Mouse (Mus musculus): ENCODE data around the gene Phf11d. TPM values are rescaled to one million over a fixed set of nuclear protein-coding genes. Genes with fewer than 3 reads are reported as not detected.
"Not testable (repeated sequence)": the region's sequence is repeated elsewhere in the genome, so short reads cannot be mapped to it uniquely, and the experiment has no call there.

Phf11d gene
- total RNA-seq (2015; ENCODE audit: low replicate concordance), result 3.2 TPM in 1 of 2 replicates, not detected in the other
- total RNA-seq (2017; ENCODE audit: low replicate concordance), result 2.7 and 3.1 TPM in 2 replicates

GRCm38 (mm10) chr14:59365244-59365644 lies at the start of gene Phf11d:
TSS of gene Phf11d (minus strand) at chr14:59365470.
- ATAC-seq (replicated peaks; ENCODE audit: low FRiP score, poor library complexity, severe bottlenecking), result no peak

- ATAC-seq (replicated peaks; ENCODE audit: low FRiP score, poor library complexity, severe bottlenecking), result not testable (repeated sequence)
Observed at GRCm38 (mm10) chr14:59414979-59415378, 49.7 kb upstream of the Phf11d start.

- no peak for ATAC-seq (replicated peaks; ENCODE audit: low FRiP score, poor library complexity, severe bottlenecking)
Observed at GRCm38 (mm10) chr14:59396999-59397398, 31.7 kb upstream of the Phf11d start.

GRCm38 (mm10) chr14:59395281-59395680 lies 30.0 kb upstream of the Phf11d start, which contains the start of gene Phf11c:
TSS of gene Phf11c (minus strand) at chr14:59395381.
- no peak for ATAC-seq (replicated peaks; ENCODE audit: low FRiP score, poor library complexity, severe bottlenecking)

- ATAC-seq (replicated peaks; ENCODE audit: low FRiP score, poor library complexity, severe bottlenecking), result not testable (repeated sequence)
Observed at GRCm38 (mm10) chr14:59390181-59390580, 24.9 kb upstream of the Phf11d start.

- no peak for ATAC-seq (replicated peaks; ENCODE audit: low FRiP score, poor library complexity, severe bottlenecking)
Observed at GRCm38 (mm10) chr14:59389532-59389931, 24.3 kb upstream of the Phf11d start.

- no peak for ATAC-seq (replicated peaks; ENCODE audit: low FRiP score, poor library complexity, severe bottlenecking)
Observed at GRCm38 (mm10) chr14:59370348-59371068, 5.2 kb upstream of the Phf11d start.

GRCm38 (mm10) chr14:59366386-59367105 lies 1.3 kb upstream of the Phf11d start:
- ATAC-seq (replicated peaks; ENCODE audit: low FRiP score, poor library complexity, severe bottlenecking), result no peak

- not testable (repeated sequence) for ATAC-seq (replicated peaks; ENCODE audit: low FRiP score, poor library complexity, severe bottlenecking)
Observed at GRCm38 (mm10) chr14:59341189-59341588, 24.1 kb downstream of the Phf11d start, which contains the start of gene Phf11b. TSS of gene Phf11b (minus strand) at chr14:59341351.

GRCm38 (mm10) chr14:59339541-59339940 lies 25.7 kb downstream of the Phf11d start:
- no peak for ATAC-seq (replicated peaks; ENCODE audit: low FRiP score, poor library complexity, severe bottlenecking)

GRCm38 (mm10) chr14:59336056-59336455 lies 29.2 kb downstream of the Phf11d start:
- ATAC-seq (replicated peaks; ENCODE audit: low FRiP score, poor library complexity, severe bottlenecking), result not testable (repeated sequence)

- not testable (repeated sequence) for ATAC-seq (replicated peaks; ENCODE audit: low FRiP score, poor library complexity, severe bottlenecking)
Observed at GRCm38 (mm10) chr14:59330499-59330898, 34.8 kb downstream of the Phf11d start.

- ATAC-seq (replicated peaks; ENCODE audit: low FRiP score, poor library complexity, severe bottlenecking), result not testable (repeated sequence)
Observed at GRCm38 (mm10) chr14:59319970-59320369, 45.3 kb downstream of the Phf11d start.

- not testable (repeated sequence) for ATAC-seq (replicated peaks; ENCODE audit: low FRiP score, poor library complexity, severe bottlenecking)
Observed at GRCm38 (mm10) chr14:59319036-59319435, 46.2 kb downstream of the Phf11d start.

Other genes starting within 250 kb of the Phf11d start
- gene 1700129C05Rik, start 222.6 kb downstream of the Phf11d start, total RNA-seq (2015; ENCODE audit: low replicate concordance), result not detected in 2 replicates
- not detected in 2 replicates for gene 1700129C05Rik, start 222.6 kb downstream of the Phf11d start, total RNA-seq (2017; ENCODE audit: low replicate concordance)
- gene Gm5142, start 186.7 kb downstream of the Phf11d start, total RNA-seq (2015; ENCODE audit: low replicate concordance), result not detected in 2 replicates
- not detected in 2 replicates for gene Gm5142, start 186.7 kb downstream of the Phf11d start, total RNA-seq (2017; ENCODE audit: low replicate concordance)
- gene Rcbtb1, start 164.3 kb downstream of the Phf11d start, total RNA-seq (2015; ENCODE audit: low replicate concordance), result 9.7 and 13.0 TPM in 2 replicates
- 7.6 and 10.8 TPM in 2 replicates for gene Rcbtb1, start 164.3 kb downstream of the Phf11d start, total RNA-seq (2017; ENCODE audit: low replicate concordance)
- not detected in 2 replicates for gene Gm6904, start 105.3 kb downstream of the Phf11d start, total RNA-seq (2015; ENCODE audit: low replicate concordance)
- 3.0 TPM in 1 of 2 replicates, not detected in the other for gene Gm6904, start 105.3 kb downstream of the Phf11d start, total RNA-seq (2017; ENCODE audit: low replicate concordance)
- 6.5 TPM in 1 of 2 replicates, not detected in the other for gene Phf11a, start 67.9 kb downstream of the Phf11d start, total RNA-seq (2015; ENCODE audit: low replicate concordance)
- not detected in 2 replicates for gene Phf11a, start 67.9 kb downstream of the Phf11d start, total RNA-seq (2017; ENCODE audit: low replicate concordance)
- gene Phf11b, start 24.1 kb downstream of the Phf11d start, total RNA-seq (2015; ENCODE audit: low replicate concordance), result 5.0 and 10.5 TPM in 2 replicates
- 2.6 and 3.9 TPM in 2 replicates for gene Phf11b, start 24.1 kb downstream of the Phf11d start, total RNA-seq (2017; ENCODE audit: low replicate concordance)
- gene Phf11c, start 29.9 kb upstream of the Phf11d start, total RNA-seq (2015; ENCODE audit: low replicate concordance), result 4.6 and 5.8 TPM in 2 replicates
- gene Phf11c, start 29.9 kb upstream of the Phf11d start, total RNA-seq (2017; ENCODE audit: low replicate concordance), result 3.0 and 9.0 TPM in 2 replicates
- 31.0 and 37.5 TPM in 2 replicates for gene Setdb2, start 75.4 kb upstream of the Phf11d start, total RNA-seq (2015; ENCODE audit: low replicate concordance)
- 16.6 and 26.7 TPM in 2 replicates for gene Setdb2, start 75.4 kb upstream of the Phf11d start, total RNA-seq (2017; ENCODE audit: low replicate concordance)
- 18.4 and 28.1 TPM in 2 replicates for gene Cab39l, start 75.5 kb upstream of the Phf11d start, total RNA-seq (2015; ENCODE audit: low replicate concordance)
- 17.4 and 31.6 TPM in 2 replicates for gene Cab39l, start 75.5 kb upstream of the Phf11d start, total RNA-seq (2017; ENCODE audit: low replicate concordance)
- 17.2 and 20.9 TPM in 2 replicates for gene Cdadc1, start 232.5 kb upstream of the Phf11d start, total RNA-seq (2015; ENCODE audit: low replicate concordance)
- 8.1 and 11.9 TPM in 2 replicates for gene Cdadc1, start 232.5 kb upstream of the Phf11d start, total RNA-seq (2017; ENCODE audit: low replicate concordance)

Data from erythroid progenitor cell, adult 5-6 weeks (primary cell).